Mouse (Mus musculus) bone marrow, adult 2 months (tissue): ENCODE data around the gene Nktr.
A peak's percentile ranks its signal among the peaks of the same experiment; 100 is the strongest.

Experiments used
- CTCF ChIP-seq: fragments of 200-500 bp; IDR thresholded peaks from 2 replicates; pipeline ENCODE4 v1.5.1; 2011; ENCODE audit warnings: low read length, control low read depth; ENCODE audit not compliant: control insufficient read depth, insufficient read depth
- POLR2A ChIP-seq: fragments of 200-500 bp; IDR thresholded peaks from 2 replicates; pipeline ENCODE4 v1.6.1; 2011; ENCODE audit warnings: low read depth, mild to moderate bottlenecking, control low read depth, low read length, borderline replicate concordance; ENCODE audit not compliant: control insufficient read depth

GRCm38 (mm10) chr9:121718792-121719318 lies at the start of gene Nktr:
- TF ChIP-seq CTCF = no peak
- TF ChIP-seq POLR2A = peak; percentile 89
